Mouse (Mus musculus): ENCODE results near the gene Ear14. TPM values are rescaled to one million over a fixed set of nuclear protein-coding genes. Genes with fewer than 3 reads are reported as not detected.
"Not testable (repeated sequence)": the region's sequence is repeated elsewhere in the genome, so short reads cannot be mapped to it uniquely, and the experiment has no call there.

Gene Ear14
- polyA plus RNA-seq, 1 experiment = not detected

- no peak for DNase-seq (ENCODE audit: low read depth, low spot score)
- 93% methylated on average over 1 of the region's 1 CpGs for WGBS
Observed at GRCm38 (mm10) chr14:51247736-51248135, 44.5 kb downstream of the Ear14 start.

- WGBS = 59% methylated on average over 3 of the region's 3 CpGs
Observed at GRCm38 (mm10) chr14:51250348-51250747, 47.2 kb downstream of the Ear14 start.

GRCm38 (mm10) chr14:51252206-51252605, 49.0 kb downstream of the Ear14 start:
- DNase-seq (ENCODE audit: low read depth, low spot score) = not testable (repeated sequence)

More at GRCm38 (mm10) chr14:51250348-51250747, 47.2 kb downstream of the Ear14 start:
- no peak for DNase-seq (ENCODE audit: low read depth, low spot score)

- no peak for DNase-seq (ENCODE audit: low read depth, low spot score)
- WGBS = 67% methylated on average over 1 of the region's 1 CpGs
Observed at GRCm38 (mm10) chr14:51253569-51253968, 50.4 kb downstream of the Ear14 start.

Other genes starting within 250 kb of the Ear14 start
- 104 and 150 TPM in 2 replicates for gene Pnp2, start 247.4 kb upstream of the Ear14 start, polyA plus RNA-seq (2012; rRNA removed)
- gene Rnase10, start 195.6 kb upstream of the Ear14 start, polyA plus RNA-seq (2012; rRNA removed) = 0.11 and 0.23 TPM in 2 replicates
- gene Rnase9, start 161.5 kb upstream of the Ear14 start, polyA plus RNA-seq (2012; rRNA removed) = not detected in 2 replicates
- gene Rnase11, start 153.2 kb upstream of the Ear14 start, polyA plus RNA-seq (2012; rRNA removed) = not detected in 2 replicates
- gene Rnase12, start 145.7 kb upstream of the Ear14 start, polyA plus RNA-seq (2012; rRNA removed) = 0.86 and 1.0 TPM in 2 replicates
- gene Olfr750, start 129.0 kb upstream of the Ear14 start, polyA plus RNA-seq (2012; rRNA removed) = 0.10 TPM in 1 of 2 replicates, not detected in the other
- gene Rnase4, start 112.3 kb upstream of the Ear14 start, polyA plus RNA-seq (2012; rRNA removed) = 205 and 226 TPM in 2 replicates
- 47.5 and 67.8 TPM in 2 replicates for gene Ang, start 112.2 kb upstream of the Ear14 start, polyA plus RNA-seq (2012; rRNA removed)
- not detected in 2 replicates for gene Eddm3b, start 89.0 kb upstream of the Ear14 start, polyA plus RNA-seq (2012; rRNA removed)
- gene Rnase6, start 79.5 kb upstream of the Ear14 start, polyA plus RNA-seq (2012; rRNA removed) = 19.4 and 23.6 TPM in 2 replicates
- gene Rnase1, start 56.6 kb upstream of the Ear14 start, polyA plus RNA-seq (2012; rRNA removed) = 17.4 and 38.2 TPM in 2 replicates
- gene Rnase2b, start 41.1 kb upstream of the Ear14 start, polyA plus RNA-seq (2012; rRNA removed) = 0.22 TPM in 1 of 2 replicates, not detected in the other
- not detected in 2 replicates for gene Ang2, start 4.2 kb upstream of the Ear14 start, polyA plus RNA-seq (2012; rRNA removed)
- gene Rnase2a, start 52.7 kb downstream of the Ear14 start, polyA plus RNA-seq (2012; rRNA removed) = not detected in 2 replicates
- not detected in 2 replicates for gene Gm7247, start 158.4 kb downstream of the Ear14 start, polyA plus RNA-seq (2012; rRNA removed)
- not detected in 2 replicates for gene Vmn2r88, start 207.4 kb downstream of the Ear14 start, polyA plus RNA-seq (2012; rRNA removed)
- gene Vmn2r89, start 248.5 kb downstream of the Ear14 start, polyA plus RNA-seq (2012; rRNA removed) = not detected in 2 replicates